Mouse (Mus musculus): ENCODE results near the gene Kctd14. TPM values are rescaled to one million over a fixed set of nuclear protein-coding genes. Genes with fewer than 3 reads are reported as not detected.
"Not testable (repeated sequence)": the region's sequence is repeated elsewhere in the genome, so short reads cannot be mapped to it uniquely, and the experiment has no call there.

The Kctd14 gene
- polyA plus RNA-seq, 1 experiment from 2014 or later = 0.72 TPM

- no peak overlapping the region for H3K9ac ChIP-seq (ENCODE audit: low read depth, low read length)
- H3K36me3 ChIP-seq (ENCODE audit: insufficient read depth, low read length) = no peaks in the 10 kb centered on the region
- WGBS = 51% methylated on average over 5 of the region's 5 CpGs
- H3K4me3 ChIP-seq (replicated peaks; ENCODE audit: low read depth, low read length) = no peak overlapping the region
- DNase-seq (ENCODE audit: low spot score) (no peak), ATAC-seq (replicated peaks; ENCODE audit: low FRiP score, low read depth) (no peak)
- no peak for TF ChIP-seq CTCF (IDR thresholded peaks at IDR 0.05; ENCODE audit: low read depth)
- H3K4me1 ChIP-seq (replicated peaks; ENCODE audit: insufficient read depth, low read length) = no peaks in the 10 kb centered on the region
- no peak overlapping the region for H3K4me2 ChIP-seq (ENCODE audit: low read length)
- H3K27ac ChIP-seq = no peak overlapping the region
- no peaks in the 10 kb centered on the region for H3K27me3 ChIP-seq (ENCODE audit: insufficient read depth, low read length)
- H3K9me3 ChIP-seq (replicated peaks; ENCODE audit: low read length) = no peaks in the 10 kb centered on the region
These were observed 27.4 kb upstream of the Kctd14 start for GRCm38 (mm10) chr7:97423754-97424153.

- Histone ChIP-seq H3K27ac (no peak overlapping the region), H3K27me3 (ENCODE audit: insufficient read depth, low read length) (no peaks in the 10 kb centered on the region), H3K36me3 (ENCODE audit: insufficient read depth, low read length) (no peaks in the 10 kb centered on the region), H3K4me1 (replicated peaks; ENCODE audit: insufficient read depth, low read length) (no peaks in the 10 kb centered on the region), H3K9ac (ENCODE audit: low read depth, low read length) (no peak overlapping the region), H3K4me2 (ENCODE audit: low read length) (no peak overlapping the region), H3K9me3 (replicated peaks; ENCODE audit: low read length) (no peaks in the 10 kb centered on the region), H3K4me3 (replicated peaks; ENCODE audit: low read depth, low read length) (no peak overlapping the region)
- ATAC-seq (replicated peaks; ENCODE audit: low FRiP score, low read depth) (peak; percentile 82; the same call in 1 of the 2 replicates), DNase-seq (ENCODE audit: low spot score) (peak; percentile 89)
- WGBS = 9% methylated on average over 12 of the region's 12 CpGs
- peak; percentile 96 for TF ChIP-seq CTCF (IDR thresholded peaks at IDR 0.05; ENCODE audit: low read depth)
These were observed 26.4 kb upstream of the Kctd14 start for GRCm38 (mm10) chr7:97424621-97425245.

- H3K9ac ChIP-seq (ENCODE audit: low read depth, low read length) = no peak overlapping the region
- H3K36me3 ChIP-seq (ENCODE audit: insufficient read depth, low read length) = no peaks in the 10 kb centered on the region
- DNase-seq (ENCODE audit: low spot score) (no peak), ATAC-seq (replicated peaks; ENCODE audit: low FRiP score, low read depth) (no peak)
- H3K9me3 ChIP-seq (replicated peaks; ENCODE audit: low read length) = no peaks in the 10 kb centered on the region
- WGBS = 67% methylated on average over 6 of the region's 6 CpGs
- no peak for TF ChIP-seq CTCF (IDR thresholded peaks at IDR 0.05; ENCODE audit: low read depth)
- no peak overlapping the region for H3K4me3 ChIP-seq (replicated peaks; ENCODE audit: low read depth, low read length)
- no peaks in the 10 kb centered on the region for H3K4me1 ChIP-seq (replicated peaks; ENCODE audit: insufficient read depth, low read length)
- no peak overlapping the region for H3K27ac ChIP-seq
- no peak overlapping the region for H3K4me2 ChIP-seq (ENCODE audit: low read length)
- no peaks in the 10 kb centered on the region for H3K27me3 ChIP-seq (ENCODE audit: insufficient read depth, low read length)
These were observed 24.6 kb upstream of the Kctd14 start for GRCm38 (mm10) chr7:97426566-97426965.

GRCm38 (mm10) chr7:97427296-97427695 lies 23.8 kb upstream of the Kctd14 start:
- Histone ChIP-seq H3K4me1 (replicated peaks; ENCODE audit: insufficient read depth, low read length) (no peaks in the 10 kb centered on the region), H3K36me3 (ENCODE audit: insufficient read depth, low read length) (no peaks in the 10 kb centered on the region), H3K9ac (ENCODE audit: low read depth, low read length) (no peak overlapping the region), H3K27me3 (ENCODE audit: insufficient read depth, low read length) (no peaks in the 10 kb centered on the region), H3K27ac (no peak overlapping the region), H3K4me2 (ENCODE audit: low read length) (no peak overlapping the region), H3K9me3 (replicated peaks; ENCODE audit: low read length) (no peaks in the 10 kb centered on the region), H3K4me3 (replicated peaks; ENCODE audit: low read depth, low read length) (no peak overlapping the region)
- DNase-seq (ENCODE audit: low spot score) (no peak), ATAC-seq (replicated peaks; ENCODE audit: low FRiP score, low read depth) (no peak)
- 73% methylated on average over 6 of the region's 6 CpGs for WGBS
- TF ChIP-seq CTCF (IDR thresholded peaks at IDR 0.05; ENCODE audit: low read depth) = no peak

DNA sequence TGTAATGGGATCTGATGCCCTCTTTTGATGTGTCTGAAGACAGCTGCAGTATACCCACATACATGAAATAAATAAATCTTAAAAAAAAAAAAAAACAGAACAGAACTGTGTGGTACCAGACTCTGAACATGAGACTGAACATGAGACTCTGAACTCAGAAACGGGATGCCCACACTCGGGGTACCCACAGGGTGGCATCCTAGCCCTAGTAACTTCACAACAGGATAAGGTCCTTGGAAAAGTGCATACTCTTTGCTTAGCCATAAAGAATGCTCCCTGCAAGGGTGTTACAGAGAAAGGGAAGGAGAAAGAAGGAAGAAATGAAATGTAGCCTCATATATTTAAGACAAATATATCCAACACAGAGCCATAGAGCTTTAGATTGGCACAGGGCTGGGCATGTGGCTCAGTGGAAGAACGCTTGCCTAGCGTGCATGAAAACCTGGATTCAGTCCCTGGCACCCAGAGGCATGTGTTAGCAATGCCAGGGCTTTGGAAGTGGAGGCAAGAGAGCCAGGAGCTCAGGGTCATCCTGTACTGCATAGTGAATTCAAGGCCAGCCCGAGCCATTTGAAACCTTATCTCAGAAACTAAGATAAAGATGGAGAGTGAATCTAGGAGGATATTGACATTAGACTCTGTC lies 23.2 kb upstream of the Kctd14 start:
- Histone ChIP-seq H3K9me3 (replicated peaks; ENCODE audit: low read length) (no peaks in the 10 kb centered on the region), H3K9ac (ENCODE audit: low read depth, low read length) (no peak overlapping the region), H3K27ac (no peak overlapping the region), H3K27me3 (ENCODE audit: insufficient read depth, low read length) (no peaks in the 10 kb centered on the region), H3K4me1 (replicated peaks; ENCODE audit: insufficient read depth, low read length) (no peaks in the 10 kb centered on the region), H3K4me3 (replicated peaks; ENCODE audit: low read depth, low read length) (no peak overlapping the region), H3K36me3 (ENCODE audit: insufficient read depth, low read length) (no peaks in the 10 kb centered on the region), H3K4me2 (ENCODE audit: low read length) (no peak overlapping the region)
- DNase-seq (ENCODE audit: low spot score) (no peak), ATAC-seq (replicated peaks; ENCODE audit: low FRiP score, low read depth) (no peak)
- WGBS = 76% methylated on average over 5 of the region's 5 CpGs
- peak; percentile 33; the same call in 1 of the 2 replicates for TF ChIP-seq CTCF (IDR thresholded peaks at IDR 0.05; ENCODE audit: low read depth)

DNA sequence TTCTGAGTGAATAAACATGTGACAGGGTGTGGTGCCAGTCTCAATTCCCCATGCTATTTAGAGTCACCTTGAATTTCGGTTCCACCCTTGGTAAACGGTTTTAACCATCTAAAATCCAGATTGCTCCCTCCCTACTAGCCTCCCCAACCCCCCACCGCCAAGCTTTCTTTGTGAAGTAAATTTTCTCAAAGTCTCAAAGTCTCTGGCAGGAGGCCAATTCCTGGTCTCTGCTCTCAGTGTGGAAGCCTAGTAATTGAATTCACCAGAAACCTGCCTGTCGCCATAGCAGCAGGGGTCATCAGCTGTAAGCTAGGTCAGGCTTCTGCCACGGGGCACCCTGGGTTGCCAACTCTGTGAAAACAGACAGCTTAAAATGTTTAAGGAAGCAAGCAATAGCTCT lies 21.4 kb upstream of the Kctd14 start:
- 3% methylated on average over 5 of the region's 5 CpGs for WGBS
- H3K4me2 ChIP-seq (ENCODE audit: low read length) = no peak overlapping the region
- peak; percentile 47 for DNase-seq (ENCODE audit: low spot score)
- H3K27me3 ChIP-seq (ENCODE audit: insufficient read depth, low read length) = no peaks in the 10 kb centered on the region
- H3K4me3 ChIP-seq (replicated peaks; ENCODE audit: low read depth, low read length) = no peak overlapping the region
- TF ChIP-seq CTCF (IDR thresholded peaks at IDR 0.05; ENCODE audit: low read depth) = no peak
- H3K9ac ChIP-seq (ENCODE audit: low read depth, low read length) = no peak overlapping the region
- ATAC-seq (replicated peaks; ENCODE audit: low FRiP score, low read depth) = no peak; the same call in 1 of the 2 replicates
- no peaks in the 10 kb centered on the region for H3K36me3 ChIP-seq (ENCODE audit: insufficient read depth, low read length)
- no peak overlapping the region for H3K27ac ChIP-seq
- no peaks in the 10 kb centered on the region for H3K9me3 ChIP-seq (replicated peaks; ENCODE audit: low read length)
- no peaks in the 10 kb centered on the region for H3K4me1 ChIP-seq (replicated peaks; ENCODE audit: insufficient read depth, low read length)

GRCm38 (mm10) chr7:97433517-97433916 lies 17.6 kb upstream of the Kctd14 start:
- H3K27ac ChIP-seq = not testable (repeated sequence)

More at GRCm38 (mm10) chr7:97433517-97433916, 17.6 kb upstream of the Kctd14 start:
- not testable (repeated sequence) for H3K4me1 ChIP-seq (replicated peaks; ENCODE audit: insufficient read depth, low read length); H3K9ac ChIP-seq (ENCODE audit: low read depth, low read length); H3K9me3 ChIP-seq (replicated peaks; ENCODE audit: low read length); H3K27me3 ChIP-seq (ENCODE audit: insufficient read depth, low read length); DNase-seq (ENCODE audit: low spot score); ATAC-seq (replicated peaks; ENCODE audit: low FRiP score, low read depth); H3K4me2 ChIP-seq (ENCODE audit: low read length); H3K4me3 ChIP-seq (replicated peaks; ENCODE audit: low read depth, low read length); H3K36me3 ChIP-seq (ENCODE audit: insufficient read depth, low read length)
- 63% methylated on average over 3 of the region's 3 CpGs for WGBS

Measured in kidney, postnatal 0 days (tissue).